Mouse (Mus musculus) layer of hippocampus, adult 9-11 months (tissue): ENCODE data around the gene Shroom4.
"Not testable (repeated sequence)": the region's sequence is repeated elsewhere in the genome, so short reads cannot be mapped to it uniquely, and the experiment has no call there.

Experiments used
- DNase-seq: peaks from one replicate; pipeline ENCODE4 v3.0.0; 2022

Shroom4 gene

GRCm38 (mm10) chrX:6399626-6400397 is at the start of gene Shroom4:
Gene Shroom4 (plus strand): TSS chrX:6399854.
- peak; percentile 60 for DNase-seq

GRCm38 (mm10) chrX:6356876-6357275 is 42.8 kb upstream of the Shroom4 start:
- no peak for DNase-seq

GRCm38 (mm10) chrX:6357503-6358114 is 42.0 kb upstream of the Shroom4 start:
- no peak for DNase-seq

GRCm38 (mm10) chrX:6368822-6369221 is 30.8 kb upstream of the Shroom4 start:
- no peak for DNase-seq

- DNase-seq = no peak
Observed at GRCm38 (mm10) chrX:6370706-6371105, 28.9 kb upstream of the Shroom4 start.

GRCm38 (mm10) chrX:6393861-6394260 is 5.8 kb upstream of the Shroom4 start:
- DNase-seq = no peak

GRCm38 (mm10) chrX:6399193-6399592 is 461 bp upstream of the Shroom4 start:
- DNase-seq = no peak

GRCm38 (mm10) chrX:6400398-6401020 is 855 bp downstream of the Shroom4 start:
- DNase-seq = no peak

GRCm38 (mm10) chrX:6402921-6403320 is 3.3 kb downstream of the Shroom4 start:
- no peak for DNase-seq

- no peak for DNase-seq
Observed at GRCm38 (mm10) chrX:6409114-6409513, 9.5 kb downstream of the Shroom4 start.

- DNase-seq = no peak
Observed at GRCm38 (mm10) chrX:6415412-6415811, 15.8 kb downstream of the Shroom4 start.

GRCm38 (mm10) chrX:6415936-6416335 is 16.3 kb downstream of the Shroom4 start:
- no peak for DNase-seq

GRCm38 (mm10) chrX:6418140-6418539 is 18.5 kb downstream of the Shroom4 start:
- DNase-seq = no peak

- DNase-seq = no peak
Observed at GRCm38 (mm10) chrX:6435260-6435659, 35.6 kb downstream of the Shroom4 start.

- no peak for DNase-seq
Observed at GRCm38 (mm10) chrX:6446422-6446821, 46.8 kb downstream of the Shroom4 start.

- peak; percentile 42 for DNase-seq
Observed at GRCm38 (mm10) chrX:6448001-6448400, 48.3 kb downstream of the Shroom4 start.

- DNase-seq = peak; percentile 4
Observed at GRCm38 (mm10) chrX:6453220-6453619, 53.6 kb downstream of the Shroom4 start.

- not testable (repeated sequence) for DNase-seq
Observed at GRCm38 (mm10) chrX:6469251-6469650, 69.6 kb downstream of the Shroom4 start.

- DNase-seq = not testable (repeated sequence)
Observed at GRCm38 (mm10) chrX:6472563-6472962, 72.9 kb downstream of the Shroom4 start.

GRCm38 (mm10) chrX:6475177-6475576 is 75.5 kb downstream of the Shroom4 start:
- DNase-seq = no peak

- no peak for DNase-seq
Observed at GRCm38 (mm10) chrX:6482268-6482667, 82.6 kb downstream of the Shroom4 start.

GRCm38 (mm10) chrX:6483817-6484216 is 84.2 kb downstream of the Shroom4 start:
- no peak for DNase-seq

- no peak for DNase-seq
Observed at GRCm38 (mm10) chrX:6490433-6490832, 90.8 kb downstream of the Shroom4 start.

GRCm38 (mm10) chrX:6495456-6495855 is 95.8 kb downstream of the Shroom4 start:
- DNase-seq = no peak
